Mouse (Mus musculus): ENCODE data around the gene Pla2g1b. TPM values are rescaled to one million over a fixed set of nuclear protein-coding genes. Genes with fewer than 3 reads are reported as not detected.

Gene Pla2g1b
- polyA plus RNA-seq, 1 experiment from 2014 or later, result not detected

- Histone ChIP-seq H3K9me3 (ENCODE audit: control insufficient read depth, low read length) (no peaks in the 10 kb centered on the region), H3K9ac (peak overlapping the region; percentile 80), H3K27ac (peak overlapping the region; percentile 100), H3K36me3 (replicated peaks; ENCODE audit: control insufficient read depth, insufficient read depth) (peaks cover 36% of the 10 kb centered on the region), H3K4me2 (replicated peaks) (peak overlapping the region; percentile 83), H3K4me1 (replicated peaks; ENCODE audit: control insufficient read depth, insufficient read depth, low read length) (peaks cover 84% of the 10 kb centered on the region), H3K27me3 (ENCODE audit: control insufficient read depth, insufficient read depth, low read length) (no peaks in the 10 kb centered on the region), H3K4me3 (replicated peaks; ENCODE audit: low read length) (peak overlapping the region; percentile 28)
- 16% methylated on average over 11 of the region's 11 CpGs for WGBS
- ATAC-seq (ENCODE audit: low FRiP score), result no peak
- no peak for DNase-seq (ENCODE audit: low spot score)
These were observed 31.7 kb upstream of the Pla2g1b start for GRCm38 (mm10) chr5:115434280-115434852.

GRCm38 (mm10) chr5:115434853-115435754, 31.0 kb upstream of the Pla2g1b start:
- Histone ChIP-seq H3K4me3 (replicated peaks; ENCODE audit: low read length) (peak overlapping the region; percentile 28), H3K4me2 (replicated peaks) (peak overlapping the region; percentile 83), H3K4me1 (replicated peaks; ENCODE audit: control insufficient read depth, insufficient read depth, low read length) (peaks cover 85% of the 10 kb centered on the region), H3K36me3 (replicated peaks; ENCODE audit: control insufficient read depth, insufficient read depth) (peaks cover 44% of the 10 kb centered on the region), H3K9ac (peak overlapping the region; percentile 80), H3K27me3 (ENCODE audit: control insufficient read depth, insufficient read depth, low read length) (no peaks in the 10 kb centered on the region), H3K9me3 (ENCODE audit: control insufficient read depth, low read length) (no peaks in the 10 kb centered on the region), H3K27ac (peak overlapping the region; percentile 100)
- no peak for DNase-seq (ENCODE audit: low spot score)
- 12% methylated on average over 15 of the region's 15 CpGs for WGBS
- no peak for ATAC-seq (ENCODE audit: low FRiP score)

- Histone ChIP-seq H3K9me3 (ENCODE audit: control insufficient read depth, low read length) (no peaks in the 10 kb centered on the region), H3K4me3 (replicated peaks; ENCODE audit: low read length) (peak overlapping the region; percentile 28), H3K9ac (peak overlapping the region; percentile 80), H3K4me2 (replicated peaks) (peak overlapping the region; percentile 83), H3K27ac (peak overlapping the region; percentile 100), H3K27me3 (ENCODE audit: control insufficient read depth, insufficient read depth, low read length) (no peaks in the 10 kb centered on the region), H3K4me1 (replicated peaks; ENCODE audit: control insufficient read depth, insufficient read depth, low read length) (peaks cover 85% of the 10 kb centered on the region), H3K36me3 (replicated peaks; ENCODE audit: control insufficient read depth, insufficient read depth) (peaks cover 48% of the 10 kb centered on the region)
- WGBS, result 11% methylated on average over 8 of the region's 8 CpGs
- ATAC-seq (ENCODE audit: low FRiP score), result no peak
- DNase-seq (ENCODE audit: low spot score), result peak; percentile 66
These were observed 30.2 kb upstream of the Pla2g1b start for GRCm38 (mm10) chr5:115435755-115436379.

- no peaks in the 10 kb centered on the region for H3K27me3 ChIP-seq (ENCODE audit: control insufficient read depth, insufficient read depth, low read length)
- DNase-seq (ENCODE audit: low spot score), result peak; percentile 94
- peaks cover 83% of the 10 kb centered on the region for H3K4me1 ChIP-seq (replicated peaks; ENCODE audit: control insufficient read depth, insufficient read depth, low read length)
- peak overlapping the region; percentile 100 for H3K27ac ChIP-seq
- peak overlapping the region; percentile 28 for H3K4me3 ChIP-seq (replicated peaks; ENCODE audit: low read length)
- peak; percentile 90 for ATAC-seq (ENCODE audit: low FRiP score)
- peaks cover 49% of the 10 kb centered on the region for H3K36me3 ChIP-seq (replicated peaks; ENCODE audit: control insufficient read depth, insufficient read depth)
- peak overlapping the region; percentile 80 for H3K9ac ChIP-seq
- WGBS, result 0% methylated on average over 38 of the region's 43 CpGs
- no peaks in the 10 kb centered on the region for H3K9me3 ChIP-seq (ENCODE audit: control insufficient read depth, low read length)
- peak overlapping the region; percentile 83 for H3K4me2 ChIP-seq (replicated peaks)
These were observed 29.5 kb upstream of the Pla2g1b start for GRCm38 (mm10) chr5:115436421-115437124.

GRCm38 (mm10) chr5:115437242-115437944, 28.7 kb upstream of the Pla2g1b start:
- Histone ChIP-seq H3K4me2 (replicated peaks) (peak overlapping the region; percentile 83), H3K4me3 (replicated peaks; ENCODE audit: low read length) (peak overlapping the region; percentile 28), H3K27me3 (ENCODE audit: control insufficient read depth, insufficient read depth, low read length) (no peaks in the 10 kb centered on the region), H3K36me3 (replicated peaks; ENCODE audit: control insufficient read depth, insufficient read depth) (peaks cover 54% of the 10 kb centered on the region), H3K27ac (peak overlapping the region; percentile 100), H3K4me1 (replicated peaks; ENCODE audit: control insufficient read depth, insufficient read depth, low read length) (peaks cover 75% of the 10 kb centered on the region), H3K9me3 (ENCODE audit: control insufficient read depth, low read length) (no peaks in the 10 kb centered on the region), H3K9ac (peak overlapping the region; percentile 80)
- ATAC-seq (ENCODE audit: low FRiP score) (no peak), DNase-seq (ENCODE audit: low spot score) (no peak)
- WGBS, result 18% methylated on average over 7 of the region's 7 CpGs

- H3K36me3 ChIP-seq (replicated peaks; ENCODE audit: control insufficient read depth, insufficient read depth), result peaks cover 54% of the 10 kb centered on the region
- WGBS, result 0% methylated on average over 2 of the region's 2 CpGs
- H3K4me1 ChIP-seq (replicated peaks; ENCODE audit: control insufficient read depth, insufficient read depth, low read length), result peaks cover 70% of the 10 kb centered on the region
- DNase-seq (ENCODE audit: low spot score) (no peak), ATAC-seq (ENCODE audit: low FRiP score) (no peak)
- no peak overlapping the region for H3K4me3 ChIP-seq (replicated peaks; ENCODE audit: low read length)
- peak overlapping the region; percentile 80 for H3K9ac ChIP-seq
- H3K27me3 ChIP-seq (ENCODE audit: control insufficient read depth, insufficient read depth, low read length), result no peaks in the 10 kb centered on the region
- H3K27ac ChIP-seq, result peak overlapping the region; percentile 100
- no peaks in the 10 kb centered on the region for H3K9me3 ChIP-seq (ENCODE audit: control insufficient read depth, low read length)
- H3K4me2 ChIP-seq (replicated peaks), result peak overlapping the region; percentile 83
These were observed 28.1 kb upstream of the Pla2g1b start for GRCm38 (mm10) chr5:115437945-115438315.

- Histone ChIP-seq H3K4me3 (replicated peaks; ENCODE audit: low read length) (no peak overlapping the region), H3K4me2 (replicated peaks) (peak overlapping the region; percentile 83), H3K27ac (peak overlapping the region; percentile 100), H3K9me3 (ENCODE audit: control insufficient read depth, low read length) (no peaks in the 10 kb centered on the region), H3K9ac (peak overlapping the region; percentile 80), H3K4me1 (replicated peaks; ENCODE audit: control insufficient read depth, insufficient read depth, low read length) (peaks cover 62% of the 10 kb centered on the region), H3K36me3 (replicated peaks; ENCODE audit: control insufficient read depth, insufficient read depth) (peaks cover 55% of the 10 kb centered on the region), H3K27me3 (ENCODE audit: control insufficient read depth, insufficient read depth, low read length) (no peaks in the 10 kb centered on the region)
- WGBS, result 22% methylated on average over 7 of the region's 7 CpGs
- ATAC-seq (ENCODE audit: low FRiP score) (no peak), DNase-seq (ENCODE audit: low spot score) (no peak)
These were observed 27.4 kb upstream of the Pla2g1b start for GRCm38 (mm10) chr5:115438667-115439066.

- H3K4me2 ChIP-seq (replicated peaks), result no peak overlapping the region; the same call in 1 of the 2 replicates
- WGBS, result 29% methylated on average over 14 of the region's 14 CpGs
- ATAC-seq (ENCODE audit: low FRiP score), result no peak
These were observed 24.7 kb upstream of the Pla2g1b start for GRCm38 (mm10) chr5:115441205-115441849.

More at GRCm38 (mm10) chr5:115441205-115441849, 24.7 kb upstream of the Pla2g1b start:
- Histone ChIP-seq H3K27me3 (ENCODE audit: control insufficient read depth, insufficient read depth, low read length) (no peaks in the 10 kb centered on the region), H3K9me3 (ENCODE audit: control insufficient read depth, low read length) (no peaks in the 10 kb centered on the region), H3K9ac (no peak overlapping the region), H3K36me3 (replicated peaks; ENCODE audit: control insufficient read depth, insufficient read depth) (peaks cover 76% of the 10 kb centered on the region), H3K4me1 (replicated peaks; ENCODE audit: control insufficient read depth, insufficient read depth, low read length) (peaks cover 36% of the 10 kb centered on the region), H3K4me3 (replicated peaks; ENCODE audit: low read length) (no peak overlapping the region), H3K27ac (peak overlapping the region; percentile 55; the same call in 1 of the 2 replicates)
- peak; percentile 92 for DNase-seq (ENCODE audit: low spot score)

All from hindbrain, embryonic 14.5 days (tissue).